Mouse (Mus musculus) testis, adult 2 months (tissue): ENCODE measurements around the gene Mpg. TPM values are rescaled to one million over a fixed set of nuclear protein-coding genes. Genes with fewer than 3 reads are reported as not detected.

ENCODE experiments used
- H3K27ac ChIP-seq: fragments of 200-500 bp; 2 replicates; pipeline ENCODE4 v1.5.1; 2012; ENCODE audit warnings: low read depth, low read length; ENCODE audit not compliant: control insufficient read depth, insufficient read depth
- H3K27me3 ChIP-seq: fragments of 200-500 bp; 2 replicates; pipeline ENCODE4 v1.6.1; 2012; ENCODE audit warnings: mild to moderate bottlenecking, low read length, moderate library complexity; ENCODE audit not compliant: control insufficient read depth, insufficient read depth
- H3K36me3 ChIP-seq: fragments of 200-500 bp; 2 replicates; pipeline ENCODE4 v1.6.1; 2012; ENCODE audit warnings: mild to moderate bottlenecking, low read length; ENCODE audit not compliant: control insufficient read depth, insufficient read depth
- H3K4me1 ChIP-seq: fragments of 200-500 bp; 2 replicates; pipeline ENCODE4 v1.6.1; 2012; ENCODE audit warnings: low read length; ENCODE audit not compliant: control insufficient read depth, insufficient read depth
- H3K4me3 ChIP-seq: fragments of 200-500 bp; 2 replicates; pipeline ENCODE4 v1.5.1; 2012; ENCODE audit warnings: low read depth, mild to moderate bottlenecking, low read length, moderate library complexity, mixed read lengths; ENCODE audit not compliant: control insufficient read depth
- CTCF ChIP-seq: fragments of 200-500 bp; IDR thresholded peaks from 2 replicates; pipeline ENCODE4 v1.5.1; 2012; ENCODE audit warnings: low read depth, mild to moderate bottlenecking, inconsistent platforms, low read length, moderate library complexity; ENCODE audit not compliant: control insufficient read depth, insufficient read depth, insufficient replicate concordance
- POLR2A ChIP-seq: fragments of 200-500 bp; IDR thresholded peaks from 2 replicates; pipeline ENCODE4 v1.6.1; 2012; ENCODE audit warnings: low read depth, mild to moderate bottlenecking, inconsistent platforms, low read length, moderate library complexity; ENCODE audit not compliant: control insufficient read depth
- polyA plus RNA-seq: library from polyadenylated mRNA; depleted of rRNA; stranded (reverse); fragments of >200 nt; gene quantifications from 2 replicates; pipeline ENCODE4 v1.2.3, GENCODE M21; 2012

The Mpg gene
- polyA plus RNA-seq, 1 experiment: 16.3 TPM

DNA sequence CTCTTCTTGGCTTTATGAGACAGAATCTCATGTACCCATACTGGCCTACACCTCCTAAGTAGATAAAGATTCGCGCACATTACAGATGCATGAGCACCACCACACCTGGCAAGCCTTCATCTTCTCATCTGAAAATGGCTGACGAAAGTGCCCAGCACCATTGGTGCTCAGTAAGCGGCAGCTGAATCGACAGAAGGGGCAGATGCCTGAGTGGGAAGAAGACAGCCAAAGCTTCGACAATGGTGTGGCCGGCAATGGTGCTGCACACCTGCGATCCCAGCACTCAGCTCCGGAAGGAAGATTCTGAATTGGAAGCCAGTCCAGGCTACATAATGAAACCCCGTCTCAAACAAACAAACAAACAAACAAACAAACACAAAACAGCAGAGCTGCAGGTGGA, 7.0 kb upstream of the Mpg start:
- 0 out of 2 replicates have a peak, but pooled peaks cover 2% of the 10 kb centered on the region for H3K27me3 ChIP-seq
- H3K27ac ChIP-seq: no peak overlapping the region
- peaks cover 10% of the 10 kb centered on the region for H3K4me1 ChIP-seq
- no peak overlapping the region for H3K4me3 ChIP-seq
- TF ChIP-seq POLR2A: no peak
- no peak for TF ChIP-seq CTCF
- H3K36me3 ChIP-seq: no peaks in the 10 kb centered on the region

DNA sequence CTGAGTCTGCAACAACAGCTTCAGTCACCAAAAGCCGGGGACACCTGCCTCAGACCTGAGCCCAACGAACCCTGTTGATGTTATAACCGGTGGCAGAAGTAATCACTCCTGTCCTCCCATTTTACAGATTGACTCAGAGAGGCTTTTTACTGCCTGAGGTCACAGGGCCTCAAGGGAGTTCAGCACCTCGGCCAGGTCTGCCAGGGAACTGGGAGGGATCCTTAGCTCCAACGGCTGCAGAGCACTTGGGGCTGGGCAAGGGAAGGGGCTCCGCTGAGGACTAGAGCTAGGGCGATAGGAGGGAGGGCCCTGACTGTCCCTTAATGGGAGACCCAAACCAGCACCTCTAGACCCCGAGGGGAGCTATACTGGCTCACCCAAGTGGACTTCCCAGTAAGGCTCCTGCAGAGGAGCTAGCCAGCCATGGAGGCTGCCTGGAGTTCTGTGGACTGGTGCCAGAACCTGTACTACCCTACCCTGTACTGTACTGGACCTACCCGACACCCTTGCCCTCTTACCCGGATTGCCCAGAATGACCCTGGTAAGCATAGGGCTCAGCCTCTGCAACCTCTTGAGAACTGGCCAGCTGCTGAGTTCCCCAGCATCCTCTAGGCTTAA, 5.6 kb upstream of the Mpg start:
- H3K4me3 ChIP-seq: peak overlapping the region; percentile 13; the same call in 1 of the 2 replicates
- H3K27me3 ChIP-seq: 0 out of 2 replicates have a peak, but pooled peaks cover 2% of the 10 kb centered on the region
- no peak overlapping the region for H3K27ac ChIP-seq
- no peak for TF ChIP-seq CTCF
- no peak for TF ChIP-seq POLR2A
- no peaks in the 10 kb centered on the region for H3K36me3 ChIP-seq
- peaks cover 16% of the 10 kb centered on the region for H3K4me1 ChIP-seq

DNA sequence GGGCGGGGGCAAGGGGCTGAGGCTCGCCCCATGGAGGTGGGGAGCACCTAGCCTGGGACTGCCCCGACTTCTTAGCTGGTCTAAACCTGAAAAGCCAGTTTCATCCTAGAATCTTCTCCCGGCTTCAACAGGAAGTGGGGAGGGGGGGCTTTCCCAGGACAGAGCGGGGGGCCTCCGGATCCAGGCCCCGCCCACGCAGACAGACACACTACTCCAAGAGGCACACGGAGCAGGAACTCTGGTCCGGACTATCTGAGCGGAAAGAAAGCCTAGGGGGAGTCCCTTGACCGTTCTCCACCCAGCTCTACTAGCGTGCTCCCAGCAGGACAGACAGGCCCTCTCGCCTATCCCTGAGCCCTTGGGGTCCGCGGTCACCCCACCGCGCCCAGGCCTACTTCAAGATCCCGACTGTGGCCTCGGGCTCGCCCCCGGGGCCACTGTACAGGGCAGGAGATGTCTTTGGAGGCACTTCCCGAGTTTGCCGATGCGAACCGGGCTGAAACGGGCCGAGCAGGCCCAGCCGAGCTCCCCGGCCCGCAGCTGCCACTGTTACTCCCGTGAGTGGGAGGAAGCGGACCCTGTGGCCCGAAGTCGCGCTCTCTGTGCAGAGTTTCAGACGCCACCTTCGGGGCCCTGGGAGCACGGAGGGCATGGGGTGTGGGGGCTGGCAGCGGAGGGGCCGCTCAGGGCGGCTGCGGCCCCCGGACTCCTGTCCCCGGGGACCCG, 4.9 kb upstream of the Mpg start:
- H3K4me1 ChIP-seq: peaks cover 21% of the 10 kb centered on the region
- no peaks in the 10 kb centered on the region for H3K36me3 ChIP-seq
- 0 out of 2 replicates have a peak, but pooled peaks cover 2% of the 10 kb centered on the region for H3K27me3 ChIP-seq
- no peak for TF ChIP-seq CTCF
- no peak for TF ChIP-seq POLR2A
- H3K27ac ChIP-seq: no peak overlapping the region
- H3K4me3 ChIP-seq: peak overlapping the region; percentile 13

DNA sequence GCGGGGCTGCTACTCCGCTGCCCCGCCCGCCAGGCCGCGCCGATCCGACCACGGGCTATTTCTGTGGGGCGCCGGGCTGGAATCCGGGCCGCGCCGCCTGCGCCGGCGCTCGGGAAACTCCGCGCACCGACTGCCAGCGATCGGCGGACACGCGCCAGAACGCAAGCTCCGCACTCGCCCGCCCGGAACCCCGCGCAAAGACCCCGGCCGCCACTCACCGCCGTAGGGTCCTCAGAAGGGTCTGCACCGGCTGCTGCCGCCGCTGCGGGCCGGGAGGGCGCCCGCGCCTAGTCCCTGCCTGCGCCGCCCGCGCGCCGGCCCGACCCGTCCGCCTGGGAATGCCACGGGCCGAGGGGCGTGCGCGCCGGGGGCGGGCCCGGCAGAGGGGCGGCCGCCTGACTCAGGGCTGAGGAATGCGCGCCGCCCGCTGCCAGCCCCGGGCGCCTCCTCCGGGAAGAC, 4.3 kb upstream of the Mpg start, which contains the start of gene Rhbdf1:
Gene Rhbdf1 (minus strand): TSS at position 350 of the 459 bp plus-strand sequence.
- peaks cover 25% of the 10 kb centered on the region for H3K4me1 ChIP-seq
- peak within 1 kb of the TSS; percentile 55; the same call in 1 of the 2 replicates for H3K27ac ChIP-seq
- TF ChIP-seq POLR2A (no peak), CTCF (no peak)
- 0 out of 2 replicates have a peak, but pooled peaks cover 2% of the 10 kb centered on the region for H3K27me3 ChIP-seq
- H3K4me3 ChIP-seq: peak within 1 kb of the TSS; percentile 13
- H3K36me3 ChIP-seq: no peaks in the 10 kb centered on the region

DNA sequence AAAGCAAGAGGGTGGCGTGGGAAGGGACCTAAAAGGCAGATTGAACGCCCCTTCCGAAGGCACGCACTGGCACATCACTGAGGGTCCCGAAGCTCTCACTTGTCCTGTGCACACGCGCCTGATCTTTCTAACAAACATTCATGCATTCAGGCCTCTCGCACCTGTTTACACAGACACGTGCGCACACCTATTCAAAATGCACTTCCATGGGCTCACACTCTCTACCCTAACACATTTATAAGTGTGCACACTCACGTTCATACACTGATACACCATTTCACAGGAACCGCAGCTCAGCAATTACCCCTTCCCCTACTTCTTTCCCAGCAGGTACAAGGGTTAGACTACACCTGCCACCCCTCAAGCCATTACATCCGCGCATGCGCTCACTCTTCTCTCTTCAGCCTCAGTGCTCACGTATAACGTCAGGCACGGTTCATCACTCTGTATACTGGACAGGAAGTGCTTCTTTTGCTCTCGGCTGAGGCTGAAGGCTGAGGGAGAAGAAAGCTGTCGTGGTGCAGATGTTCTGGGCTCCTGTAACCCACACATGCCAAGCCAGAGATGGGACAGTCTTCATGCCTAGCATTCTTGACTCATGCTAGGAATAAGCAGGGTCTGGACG, 3.6 kb upstream of the Mpg start:
- no peaks in the 10 kb centered on the region for H3K36me3 ChIP-seq
- peak overlapping the region; percentile 13 for H3K4me3 ChIP-seq
- peak overlapping the region; percentile 55; the same call in 1 of the 2 replicates for H3K27ac ChIP-seq
- peaks cover 25% of the 10 kb centered on the region for H3K4me1 ChIP-seq
- TF ChIP-seq CTCF (no peak), POLR2A (no peak)
- H3K27me3 ChIP-seq: 0 out of 2 replicates have a peak, but pooled peaks cover 2% of the 10 kb centered on the region

DNA sequence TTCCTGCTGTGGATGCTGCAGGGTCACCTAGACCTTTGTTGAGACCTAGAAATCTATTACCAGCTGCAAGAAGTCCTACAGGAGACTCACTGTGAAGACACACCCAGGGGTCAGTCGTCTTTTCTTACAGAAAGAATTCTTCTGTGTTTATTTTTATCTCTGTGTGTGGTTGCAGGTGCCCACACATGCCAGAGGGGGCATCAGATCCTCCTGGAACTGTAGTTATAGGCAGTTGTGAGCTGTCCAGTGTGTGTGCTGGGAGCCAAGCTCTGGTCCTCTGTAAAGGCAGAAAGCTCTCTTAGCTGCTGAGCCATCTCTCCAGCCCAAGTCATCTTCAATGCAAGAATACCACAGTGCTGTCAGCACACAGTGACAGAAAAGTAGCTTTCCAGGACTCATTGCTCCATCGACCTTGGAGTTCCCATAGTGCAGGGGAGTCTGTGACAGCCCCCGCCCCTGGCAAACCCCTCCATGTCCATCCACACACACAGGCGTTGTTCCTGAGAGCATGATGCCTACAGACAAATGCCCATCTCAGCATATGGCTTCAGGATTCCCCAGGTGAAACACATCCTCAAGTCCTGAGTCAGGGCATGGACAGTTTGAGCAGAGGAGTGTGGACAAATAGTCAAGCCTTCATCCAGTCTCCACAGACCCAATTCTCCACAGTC, 2.9 kb upstream of the Mpg start:
- no peak overlapping the region for H3K4me3 ChIP-seq

More for the DNA sequence above, 2.9 kb upstream of the Mpg start:
- TF ChIP-seq CTCF: no peak
- no peak for TF ChIP-seq POLR2A
- Histone ChIP-seq H3K27me3 (0 out of 2 replicates have a peak, but pooled peaks cover 2% of the 10 kb centered on the region), H3K27ac (no peak overlapping the region), H3K4me1 (peaks cover 25% of the 10 kb centered on the region), H3K36me3 (no peaks in the 10 kb centered on the region)
